Mouse (Mus musculus): ENCODE results near the gene Ppan. TPM values are rescaled to one million over a fixed set of nuclear protein-coding genes. Genes with fewer than 3 reads are reported as not detected.
A peak's percentile ranks its signal among the peaks of the same experiment; 100 is the strongest.

Ppan gene
- polyA plus RNA-seq, 1 experiment from 2014 or later = 64.3 TPM

DNA sequence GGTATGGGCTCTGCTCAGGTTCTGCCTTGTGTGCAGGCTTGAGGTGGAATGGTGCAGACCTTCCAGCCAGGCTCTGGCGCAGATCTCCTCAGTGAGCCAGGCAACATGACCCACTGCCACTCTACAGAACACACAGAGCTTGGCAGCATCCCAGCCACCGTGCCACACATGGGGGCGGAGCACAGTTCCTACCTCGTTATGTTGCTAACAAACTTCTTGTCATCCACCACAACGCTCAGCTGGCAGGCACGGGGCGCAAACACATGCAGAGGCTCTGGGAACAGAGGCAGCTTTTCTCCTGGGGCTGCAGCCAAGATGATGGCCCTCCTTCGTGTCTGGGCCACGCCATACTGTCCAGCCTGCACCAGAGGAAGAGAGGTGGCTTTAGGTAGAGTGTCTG is 22.0 kb downstream of the Ppan start:
- no peak overlapping the region for H3K9ac ChIP-seq (replicated peaks; ENCODE audit: low read length)
- no peak for DNase-seq (ENCODE audit: low spot score)
- 92% methylated on average over 9 of the region's 9 CpGs for WGBS
- no peaks in the 10 kb centered on the region for H3K9me3 ChIP-seq (replicated peaks; ENCODE audit: control insufficient read depth, low read length)
- no peak overlapping the region for H3K27ac ChIP-seq (replicated peaks; ENCODE audit: low read depth, low read length)
- H3K36me3 ChIP-seq (replicated peaks; ENCODE audit: control insufficient read depth, insufficient read depth, low read depth, low read length) = peaks cover 50% of the 10 kb centered on the region
- ATAC-seq (replicated peaks; ENCODE audit: insufficient number of reproducible peaks, low FRiP score, low TSS enrichment, low read depth) = no peak
- no peak overlapping the region for H3K4me3 ChIP-seq (ENCODE audit: low read depth, low read length)
- no peak overlapping the region for H3K4me2 ChIP-seq (ENCODE audit: low read depth, low read length)
- H3K4me1 ChIP-seq (ENCODE audit: control insufficient read depth, insufficient read depth, low read length) = no peaks in the 10 kb centered on the region
- no peaks in the 10 kb centered on the region for H3K27me3 ChIP-seq (ENCODE audit: control insufficient read depth, insufficient read depth, low read length)

DNA sequence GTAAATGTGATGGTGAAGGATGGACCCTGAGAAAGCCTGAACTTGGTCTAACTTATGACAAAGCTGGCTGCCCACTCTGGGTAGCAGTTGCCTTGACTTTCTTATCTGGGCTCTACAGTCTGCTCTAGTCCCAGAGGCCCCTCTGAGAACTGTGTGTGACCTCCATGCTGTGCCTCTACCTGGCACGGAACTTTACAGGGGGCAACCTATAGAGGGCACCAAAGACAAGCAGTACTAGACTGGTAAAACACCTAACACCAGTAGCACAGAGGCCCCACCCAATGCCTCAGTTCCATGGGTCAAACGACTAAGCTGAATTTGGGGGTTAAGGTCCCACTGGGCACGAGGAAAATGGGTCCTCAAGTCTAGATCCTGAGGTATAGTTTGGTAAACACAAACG is 28.2 kb downstream of the Ppan start:
- Histone ChIP-seq H3K9ac (replicated peaks; ENCODE audit: low read length) (no peak overlapping the region), H3K9me3 (replicated peaks; ENCODE audit: control insufficient read depth, low read length) (no peaks in the 10 kb centered on the region), H3K27me3 (ENCODE audit: control insufficient read depth, insufficient read depth, low read length) (no peaks in the 10 kb centered on the region), H3K4me2 (ENCODE audit: low read depth, low read length) (no peak overlapping the region), H3K4me1 (ENCODE audit: control insufficient read depth, insufficient read depth, low read length) (no peaks in the 10 kb centered on the region), H3K4me3 (ENCODE audit: low read depth, low read length) (no peak overlapping the region), H3K36me3 (replicated peaks; ENCODE audit: control insufficient read depth, insufficient read depth, low read depth, low read length) (peaks cover 43% of the 10 kb centered on the region), H3K27ac (replicated peaks; ENCODE audit: low read depth, low read length) (no peak overlapping the region)
- 78% methylated on average over 4 of the region's 4 CpGs for WGBS
- ATAC-seq (replicated peaks; ENCODE audit: insufficient number of reproducible peaks, low FRiP score, low TSS enrichment, low read depth) (no peak), DNase-seq (ENCODE audit: low spot score) (peak; percentile 37)

DNA sequence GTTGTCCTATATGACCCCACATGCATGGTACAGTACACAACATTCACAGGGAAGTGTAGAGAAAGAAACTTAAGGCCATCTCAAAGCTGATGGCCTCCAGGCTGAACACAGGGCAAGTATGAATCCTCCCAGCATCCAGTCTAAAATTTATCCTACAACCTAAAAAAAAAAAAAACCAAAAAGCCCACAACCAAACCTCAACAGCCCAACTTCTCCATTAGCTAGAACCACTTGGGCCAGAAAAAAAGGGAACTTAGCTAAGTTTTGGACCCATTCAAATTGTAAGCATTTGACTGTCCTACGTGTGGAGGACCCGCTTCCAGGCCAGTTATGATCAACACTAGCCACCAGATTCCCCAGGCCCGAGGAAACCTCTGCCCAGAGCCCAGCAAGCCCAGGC is 35.3 kb downstream of the Ppan start:
- no peak overlapping the region for H3K9ac ChIP-seq (replicated peaks; ENCODE audit: low read length)
- no peaks in the 10 kb centered on the region for H3K9me3 ChIP-seq (replicated peaks; ENCODE audit: control insufficient read depth, low read length)
- WGBS = 95% methylated on average over 3 of the region's 3 CpGs
- no peak overlapping the region for H3K27ac ChIP-seq (replicated peaks; ENCODE audit: low read depth, low read length)
- peaks cover 38% of the 10 kb centered on the region for H3K36me3 ChIP-seq (replicated peaks; ENCODE audit: control insufficient read depth, insufficient read depth, low read depth, low read length)
- H3K4me1 ChIP-seq (ENCODE audit: control insufficient read depth, insufficient read depth, low read length) = no peaks in the 10 kb centered on the region
- H3K4me3 ChIP-seq (ENCODE audit: low read depth, low read length) = no peak overlapping the region
- DNase-seq (ENCODE audit: low spot score) = no peak
- no peaks in the 10 kb centered on the region for H3K27me3 ChIP-seq (ENCODE audit: control insufficient read depth, insufficient read depth, low read length)
- no peak for ATAC-seq (replicated peaks; ENCODE audit: insufficient number of reproducible peaks, low FRiP score, low TSS enrichment, low read depth)
- H3K4me2 ChIP-seq (ENCODE audit: low read depth, low read length) = no peak overlapping the region

Small RNA genes lying within 50 kb of the gene (microRNA-seq; reads per million reads assigned to microRNA genes)
- gene Mir7081 (ENCODE audit: borderline number of aligned reads) = not detected

Other genes with a start within 250 kb of the Ppan start
- gene Ubl5, start 245.3 kb upstream of the Ppan start, polyA plus RNA-seq (2014; fragmentation: Nextera tagmentation; extraction: Ambion mirVana) = 417 and 447 TPM in 2 replicates
- gene Fbxl12, start 243.4 kb upstream of the Ppan start, polyA plus RNA-seq (2014; fragmentation: Nextera tagmentation; extraction: Ambion mirVana) = 8.5 and 11.5 TPM in 2 replicates
- 59.5 and 62.5 TPM in 2 replicates for gene Pin1, start 236.1 kb upstream of the Ppan start, polyA plus RNA-seq (2014; fragmentation: Nextera tagmentation; extraction: Ambion mirVana)
- 11.0 and 13.9 TPM in 2 replicates for gene Olfm2, start 141.8 kb upstream of the Ppan start, polyA plus RNA-seq (2014; fragmentation: Nextera tagmentation; extraction: Ambion mirVana)
- gene Col5a3, start 73.1 kb upstream of the Ppan start, polyA plus RNA-seq (2014; fragmentation: Nextera tagmentation; extraction: Ambion mirVana) = 0.14 and 0.21 TPM in 2 replicates
- not detected in 2 replicates for gene Rdh8, start 69.7 kb upstream of the Ppan start, polyA plus RNA-seq (2014; fragmentation: Nextera tagmentation; extraction: Ambion mirVana)
- 0.64 and 1.1 TPM in 2 replicates for gene A230050P20Rik, start 19.5 kb upstream of the Ppan start, polyA plus RNA-seq (2014; fragmentation: Nextera tagmentation; extraction: Ambion mirVana)
- 1.6 and 3.2 TPM in 2 replicates for gene Angptl6, start 8.4 kb upstream of the Ppan start, polyA plus RNA-seq (2014; fragmentation: Nextera tagmentation; extraction: Ambion mirVana)
- 352 TPM in 2 replicates for gene Eif3g, start 10.4 kb downstream of the Ppan start, polyA plus RNA-seq (2014; fragmentation: Nextera tagmentation; extraction: Ambion mirVana)
- 82.0 and 88.1 TPM in 2 replicates for gene Dnmt1, start 71.7 kb downstream of the Ppan start, polyA plus RNA-seq (2014; fragmentation: Nextera tagmentation; extraction: Ambion mirVana)
- 37.5 and 43.6 TPM in 2 replicates for gene S1pr2, start 88.6 kb downstream of the Ppan start, polyA plus RNA-seq (2014; fragmentation: Nextera tagmentation; extraction: Ambion mirVana)
- 139 and 147 TPM in 2 replicates for gene Mrpl4, start 114.6 kb downstream of the Ppan start, polyA plus RNA-seq (2014; fragmentation: Nextera tagmentation; extraction: Ambion mirVana)
- 4.5 and 5.8 TPM in 2 replicates for gene Icam1, start 127.8 kb downstream of the Ppan start, polyA plus RNA-seq (2014; fragmentation: Nextera tagmentation; extraction: Ambion mirVana)
- 5.6 and 6.1 TPM in 2 replicates for gene Icam4, start 141.2 kb downstream of the Ppan start, polyA plus RNA-seq (2014; fragmentation: Nextera tagmentation; extraction: Ambion mirVana)
- not detected in 2 replicates for gene Icam5, start 143.9 kb downstream of the Ppan start, polyA plus RNA-seq (2014; fragmentation: Nextera tagmentation; extraction: Ambion mirVana)
- gene Zglp1, start 178.9 kb downstream of the Ppan start, polyA plus RNA-seq (2014; fragmentation: Nextera tagmentation; extraction: Ambion mirVana) = 0.80 and 2.2 TPM in 2 replicates
- 0.36 and 0.58 TPM in 2 replicates for gene Gm49373, start 184.9 kb downstream of the Ppan start, polyA plus RNA-seq (2014; fragmentation: Nextera tagmentation; extraction: Ambion mirVana)
- gene Fdx1l, start 185.4 kb downstream of the Ppan start, polyA plus RNA-seq (2014; fragmentation: Nextera tagmentation; extraction: Ambion mirVana) = 44.7 and 52.1 TPM in 2 replicates
- 2.0 and 2.3 TPM in 2 replicates for gene Gm38431, start 203.8 kb downstream of the Ppan start, polyA plus RNA-seq (2014; fragmentation: Nextera tagmentation; extraction: Ambion mirVana)
- 63.1 and 70.3 TPM in 2 replicates for gene Raver1, start 203.8 kb downstream of the Ppan start, polyA plus RNA-seq (2014; fragmentation: Nextera tagmentation; extraction: Ambion mirVana)
- 5.4 and 7.1 TPM in 2 replicates for gene Tyk2, start 243.1 kb downstream of the Ppan start, polyA plus RNA-seq (2014; fragmentation: Nextera tagmentation; extraction: Ambion mirVana)

Measured in embryonic facial prominence, embryonic 11.5 days (tissue).